Mouse (Mus musculus) lung, postnatal 14 days (tissue): ENCODE results near the gene Syt2.
A peak's percentile ranks its signal among the peaks of the same experiment; 100 is the strongest.

ENCODE experiments used
- DNase-seq: peaks from one replicate; pipeline ENCODE4 v3.0.0; 2021

Syt2 gene

GRCm38 (mm10) chr1:134707516-134707915, 61.0 kb downstream of the Syt2 start:
- no peak for DNase-seq

- no peak for DNase-seq
Measured at GRCm38 (mm10) chr1:134708274-134708673, 61.8 kb downstream of the Syt2 start.

GRCm38 (mm10) chr1:134708801-134709385, 62.4 kb downstream of the Syt2 start:
- peak; percentile 27 for DNase-seq

GRCm38 (mm10) chr1:134709411-134710306, 63.2 kb downstream of the Syt2 start:
- DNase-seq: no peak

- DNase-seq: no peak
Measured at GRCm38 (mm10) chr1:134711061-134711460, 64.6 kb downstream of the Syt2 start.

- no peak for DNase-seq
Measured at GRCm38 (mm10) chr1:134711653-134712052, 65.2 kb downstream of the Syt2 start.

- no peak for DNase-seq
Measured at GRCm38 (mm10) chr1:134712781-134713299, 66.4 kb downstream of the Syt2 start.

GRCm38 (mm10) chr1:134713421-134713969, 67.0 kb downstream of the Syt2 start:
- peak; percentile 22 for DNase-seq

- DNase-seq: no peak
Measured at GRCm38 (mm10) chr1:134714166-134714565, 67.7 kb downstream of the Syt2 start.

- DNase-seq: no peak
Measured at GRCm38 (mm10) chr1:134715092-134715491, 68.6 kb downstream of the Syt2 start.

GRCm38 (mm10) chr1:134719718-134720304, 73.3 kb downstream of the Syt2 start:
- DNase-seq: no peak

GRCm38 (mm10) chr1:134721486-134721885, 75.0 kb downstream of the Syt2 start:
- no peak for DNase-seq

- no peak for DNase-seq
Measured at GRCm38 (mm10) chr1:134722891-134723290, 76.4 kb downstream of the Syt2 start.

GRCm38 (mm10) chr1:134725276-134725675, 78.8 kb downstream of the Syt2 start:
- DNase-seq: peak; percentile 60

GRCm38 (mm10) chr1:134726480-134726879, 80.0 kb downstream of the Syt2 start:
- no peak for DNase-seq

GRCm38 (mm10) chr1:134727256-134727655, 80.8 kb downstream of the Syt2 start:
- DNase-seq: no peak

GRCm38 (mm10) chr1:134733659-134734058, 87.2 kb downstream of the Syt2 start:
- no peak for DNase-seq

GRCm38 (mm10) chr1:134737463-134737862, 91.0 kb downstream of the Syt2 start:
- no peak for DNase-seq

GRCm38 (mm10) chr1:134741433-134741832, 95.0 kb downstream of the Syt2 start:
- peak; percentile 60 for DNase-seq

- peak; percentile 35 for DNase-seq
Measured at GRCm38 (mm10) chr1:134741946-134742661, 95.6 kb downstream of the Syt2 start.

GRCm38 (mm10) chr1:134745648-134746047, 99.2 kb downstream of the Syt2 start:
- peak; percentile 63 for DNase-seq
